In the genomic region with DNA sequence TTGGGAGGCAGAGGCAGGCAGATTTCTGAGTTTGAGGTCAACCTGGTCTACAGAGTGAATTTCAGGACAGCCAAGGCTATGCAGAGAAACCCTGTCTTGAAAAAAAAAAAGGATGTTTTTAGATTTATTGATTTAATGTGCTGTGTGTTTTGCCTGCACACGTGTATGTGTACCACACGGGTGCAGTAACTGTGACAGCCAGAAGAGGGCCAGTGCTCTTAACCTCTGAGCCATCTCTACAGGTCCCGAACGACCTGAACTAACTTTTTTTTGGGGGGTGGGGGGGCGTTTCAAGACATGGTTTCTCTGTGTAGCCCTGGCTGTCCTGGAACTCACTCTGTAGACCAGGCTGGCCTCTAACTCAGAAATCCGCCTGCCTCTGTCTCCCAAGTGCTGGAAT, we compare ENCODE assay signal across 13 mouse cellular contexts. TPM values are rescaled to one million over a fixed set of nuclear protein-coding genes. Genes with fewer than 3 reads are reported as not detected.
"Had no signal": no experiment of that assay in that cellular context is flagged by ENCODE, and none has a peak within 500 bp of the region (broad histone marks: within the 10 kb centered on the region; RNA-seq: fewer than 3 reads in every experiment).

No protein-coding gene starts in this region.

RNA-seq across cellular contexts. Expression of a gene that starts 7.5 kb away (rescaled TPM):
- total RNA-seq: megakaryocyte progenitor cell, adult 5-6 weeks; midbrain, postnatal 0 days; monocyte, adult 5-6 weeks had no signal
- polyA plus RNA-seq: macrophage; midbrain, embryonic 11.5 days had no signal

RNA-seq across cellular contexts. Expression of a gene that starts 14.5 kb away (rescaled TPM):
- total RNA-seq: megakaryocyte progenitor cell, adult 5-6 weeks; monocyte, adult 5-6 weeks; neutrophil, adult 5-6 weeks had no signal
- polyA plus RNA-seq: lung, embryonic 15.5 days; lung, postnatal 0 days; macrophage; midbrain, embryonic 11.5 days; midbrain, embryonic 13.5 days; midbrain, embryonic 15.5 days; midbrain, postnatal 0 days; neural tube, embryonic 12.5 days; neural tube, embryonic 14.5 days; spleen, adult 2 months had no signal
